Mouse (Mus musculus) c-Kit-negative CD71-positive TER-119-positive erythroid progenitor cells, embryonic 14.5 days (primary cell): Measurements from ENCODE around the gene Mga.
A peak's percentile ranks its signal among the peaks of the same experiment; 100 is the strongest.

Experiments
- DNase-seq: peaks from one replicate; pipeline ENCODE4 v3.0.0-alpha.2; 2013; ENCODE audit warnings: low read depth, low spot score

Gene Mga

GRCm38 (mm10) chr2:119897090-119897732, at the start of gene Mga:
TSS of gene Mga (plus strand) at chr2:119897228.
- peak; percentile 96 for DNase-seq

DNA sequence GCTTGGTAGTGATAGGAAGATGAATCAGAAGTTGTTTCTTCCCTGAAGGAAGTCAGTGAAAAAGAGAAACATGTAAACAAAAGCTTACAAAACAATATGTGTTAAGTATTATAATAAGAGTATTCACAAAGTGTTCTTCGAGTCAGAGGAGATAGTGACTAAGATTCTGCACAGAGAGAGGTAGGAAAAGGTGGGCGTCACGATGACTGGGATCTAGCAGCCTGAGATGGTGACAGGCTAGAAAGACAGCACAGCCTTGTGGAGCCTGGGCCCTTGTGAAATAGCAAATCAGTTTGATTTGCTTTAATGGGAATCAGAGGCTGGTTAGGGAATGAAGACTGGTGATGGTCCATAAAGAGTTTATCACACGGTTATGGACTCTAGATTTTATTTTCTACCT, 43.2 kb upstream of the Mga start:
- DNase-seq = no peak

GRCm38 (mm10) chr2:119855310-119855850, 41.6 kb upstream of the Mga start:
- DNase-seq = no peak

DNA sequence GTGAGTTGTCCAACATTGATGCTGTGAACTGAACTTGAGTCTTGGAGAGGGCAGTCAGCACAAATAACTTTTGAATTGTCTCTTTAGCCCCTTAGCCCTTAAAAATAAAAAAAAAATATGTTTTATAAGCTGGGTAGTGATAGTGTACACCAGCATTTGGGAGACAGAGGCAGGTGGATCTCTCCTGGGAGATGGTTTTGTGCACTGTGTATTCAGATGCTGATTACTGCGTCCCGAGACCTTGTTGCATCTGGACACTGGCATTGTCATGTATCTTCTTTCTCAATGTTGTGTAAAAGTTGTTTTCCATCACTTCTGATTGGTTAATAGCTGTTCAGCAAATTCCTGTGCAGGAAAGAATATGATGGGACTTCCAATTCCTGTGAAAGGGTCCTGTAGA, 39.7 kb upstream of the Mga start:
- no peak for DNase-seq

DNA sequence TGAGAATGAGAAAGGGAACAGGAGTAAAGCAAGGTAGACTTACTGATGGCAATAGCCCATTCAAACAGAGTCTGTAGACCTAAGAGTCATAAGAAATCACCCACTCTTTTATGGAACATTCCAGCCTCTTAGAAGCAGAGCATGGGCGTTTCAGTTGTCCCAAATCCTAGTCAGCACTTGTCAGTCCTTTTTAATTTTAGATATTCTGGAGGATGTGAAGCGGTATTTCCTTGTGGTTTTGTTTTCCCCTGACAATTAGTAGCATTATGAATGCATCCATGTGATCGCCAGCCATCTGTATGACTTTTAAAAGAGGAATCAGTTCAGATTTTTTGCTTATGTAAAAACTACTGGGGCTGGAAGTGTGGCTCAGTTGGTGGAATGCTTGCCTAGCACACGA, 32.5 kb upstream of the Mga start:
- DNase-seq = no peak

DNA sequence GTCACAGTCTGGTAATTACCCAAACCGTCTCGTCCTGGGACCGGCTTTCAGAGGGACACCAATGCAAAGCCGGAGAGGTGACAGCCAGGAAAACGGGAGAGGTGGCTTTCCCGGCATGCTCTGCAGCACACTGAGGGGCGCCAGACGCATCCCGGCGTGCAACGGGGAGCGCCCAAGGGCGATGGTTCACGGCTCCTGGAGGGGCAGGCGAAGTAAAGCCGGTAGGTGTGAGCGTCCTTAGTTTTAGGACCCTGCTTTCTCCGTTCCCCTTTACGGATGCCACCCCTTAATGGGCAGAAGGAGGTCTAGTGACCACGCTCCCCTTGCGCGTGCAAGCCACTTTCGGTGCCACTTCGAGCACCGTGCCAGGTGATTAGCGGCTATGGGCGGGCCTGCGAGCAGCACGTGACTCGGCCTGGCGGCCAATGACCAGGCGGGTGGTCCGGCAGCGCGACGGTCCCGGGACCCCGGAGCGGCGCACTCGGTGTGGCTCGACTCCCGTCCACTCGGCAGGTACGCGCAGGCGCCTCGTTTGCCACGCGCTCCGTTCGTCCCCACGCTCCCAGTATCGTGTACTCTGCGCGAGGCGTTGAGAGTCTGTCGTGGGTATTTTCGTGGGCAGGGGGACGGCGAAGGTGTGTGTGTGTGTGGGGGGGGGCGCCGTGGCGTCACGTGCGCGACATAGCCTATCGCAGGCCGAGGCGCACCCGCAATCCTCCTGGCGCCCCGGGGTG, 24.5 kb upstream of the Mga start:
- DNase-seq = peak; percentile 12

DNA sequence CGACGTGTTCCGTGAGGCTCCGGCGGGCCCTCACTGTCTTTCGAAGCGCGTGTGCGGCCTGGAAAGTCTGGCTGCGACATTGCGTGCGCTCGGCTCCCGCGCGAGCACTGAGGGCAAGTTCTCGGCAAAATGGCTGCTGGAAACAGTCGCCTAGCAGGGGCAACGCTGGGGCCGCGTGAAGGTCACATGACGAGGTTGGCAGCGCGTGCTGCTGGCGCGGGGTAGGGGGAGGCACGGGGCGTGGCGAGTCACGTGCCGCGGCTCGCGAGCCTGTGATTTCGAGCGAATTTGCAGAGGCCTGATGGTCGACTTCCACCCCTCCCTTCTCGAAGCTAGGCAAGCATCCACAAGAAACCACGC, 23.9 kb upstream of the Mga start:
- no peak for DNase-seq

DNA sequence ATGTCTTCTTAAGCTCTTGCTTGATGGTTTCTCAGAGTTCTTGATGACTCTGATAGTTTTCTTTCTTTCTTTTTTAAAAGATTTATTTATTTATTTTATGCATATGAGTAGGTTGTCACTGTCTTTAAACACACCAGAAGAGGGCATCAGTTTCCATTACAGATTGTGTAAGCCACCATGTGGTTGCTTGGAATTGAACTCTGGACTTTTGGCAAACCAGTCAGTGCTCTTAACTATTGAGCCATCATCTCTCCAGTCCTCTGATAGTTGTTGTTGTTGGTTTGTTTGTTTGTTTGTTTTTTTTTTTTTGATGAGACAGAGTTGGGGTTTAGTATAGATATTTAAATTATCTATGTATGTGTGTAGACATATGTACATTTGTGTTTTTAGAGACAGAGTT, 21.0 kb upstream of the Mga start:
- DNase-seq = no peak

DNA sequence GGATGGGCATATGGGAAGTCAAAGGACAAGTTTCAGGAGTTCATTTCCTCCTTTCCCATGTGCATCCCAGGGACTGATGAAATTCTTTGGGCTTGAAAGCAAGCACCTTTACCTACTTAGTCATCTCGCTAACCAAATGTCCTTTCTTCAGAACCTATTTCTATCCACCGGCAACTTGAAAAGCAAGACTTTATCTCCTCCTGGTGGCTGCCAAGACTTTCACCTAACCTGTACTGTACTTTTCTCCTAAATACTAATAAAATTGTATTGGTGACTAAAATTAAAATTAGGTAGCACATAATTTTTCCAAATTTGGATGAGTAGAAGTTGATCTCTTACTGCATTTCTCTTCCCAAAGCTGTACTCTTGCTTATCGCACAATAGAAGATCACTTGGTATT, 9.8 kb upstream of the Mga start:
- no peak for DNase-seq

- DNase-seq = peak; percentile 16
Measured at GRCm38 (mm10) chr2:119896553-119897089, 407 bp upstream of the Mga start.

GRCm38 (mm10) chr2:119898141-119898594, 1.1 kb downstream of the Mga start:
- peak; percentile 67 for DNase-seq

GRCm38 (mm10) chr2:119916007-119916406, 19.0 kb downstream of the Mga start:
- no peak for DNase-seq

GRCm38 (mm10) chr2:119917631-119918369, 20.8 kb downstream of the Mga start:
- DNase-seq = no peak

DNA sequence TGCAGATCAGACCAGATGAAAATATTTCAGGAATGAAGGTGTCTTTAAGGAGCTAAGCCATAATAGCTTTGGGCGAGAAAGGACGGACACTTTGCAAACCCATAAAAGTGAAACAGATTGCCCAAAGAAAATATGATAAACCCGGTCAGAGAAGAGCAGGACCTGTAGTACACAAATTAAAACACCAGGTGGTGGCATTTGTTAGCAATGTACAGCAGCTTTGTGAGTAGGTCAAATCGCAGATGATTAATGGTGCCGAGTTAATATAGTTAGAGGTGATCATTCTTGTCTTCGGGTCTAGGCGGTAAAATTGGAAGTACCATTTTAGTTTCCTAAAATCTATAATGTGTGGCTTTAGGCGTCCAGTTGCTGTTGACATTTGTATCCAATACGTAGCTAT, 73.5 kb downstream of the Mga start:
- peak; percentile 29 for DNase-seq

DNA sequence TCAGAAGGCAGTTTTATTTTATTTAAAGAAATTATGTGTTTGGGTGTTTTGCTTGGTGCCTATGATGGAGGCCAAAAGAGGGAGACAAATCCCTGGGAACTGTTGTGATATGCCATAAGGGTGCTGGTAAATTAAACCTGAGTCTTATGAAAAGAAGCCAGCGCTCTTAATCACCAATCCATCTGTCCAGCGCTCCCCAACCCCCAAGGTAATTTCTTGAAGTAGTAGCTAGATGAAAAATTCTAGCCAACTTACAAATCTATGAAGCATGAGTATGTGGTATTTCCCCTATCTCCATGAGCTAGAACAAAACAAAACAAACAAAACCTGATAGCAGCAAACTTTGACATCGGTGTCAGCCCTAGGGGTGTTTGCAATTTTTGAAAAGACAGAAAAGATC, 74.3 kb downstream of the Mga start:
- no peak for DNase-seq

- DNase-seq = peak; percentile 87
Measured at GRCm38 (mm10) chr2:119971837-119972536, 75.0 kb downstream of the Mga start.

GRCm38 (mm10) chr2:119972537-119972879, 75.5 kb downstream of the Mga start, which contains the start of gene Mapkbp1:
TSS of gene Mapkbp1 (plus strand) at chr2:119972699.
- no peak for DNase-seq

GRCm38 (mm10) chr2:119980343-119980986, 83.4 kb downstream of the Mga start:
- DNase-seq = no peak

GRCm38 (mm10) chr2:119981631-119982030, 84.6 kb downstream of the Mga start:
- DNase-seq = no peak

- DNase-seq = no peak
Measured at GRCm38 (mm10) chr2:119985871-119986270, 88.8 kb downstream of the Mga start.

DNA sequence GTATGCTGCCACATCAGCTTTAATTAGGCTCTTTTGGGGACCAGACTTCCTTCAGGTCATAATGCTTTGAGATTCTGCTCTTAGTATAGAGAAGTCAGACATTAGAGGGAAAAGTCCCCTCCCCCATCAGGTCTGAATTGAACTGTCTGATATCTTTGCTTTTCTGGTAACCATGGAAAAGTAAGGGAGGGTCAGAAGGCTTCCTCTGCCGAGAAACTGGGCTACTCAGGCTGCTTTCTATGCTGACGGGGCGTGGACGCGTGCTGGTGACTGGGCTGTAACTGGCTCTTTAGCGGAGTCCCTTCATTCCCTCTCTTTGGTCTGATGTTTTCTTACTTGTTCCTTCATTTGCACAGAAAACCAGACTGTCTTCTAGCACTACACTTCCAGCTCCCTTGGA, 89.3 kb downstream of the Mga start:
- no peak for DNase-seq
